Mouse (Mus musculus): ENCODE results near the gene Pip4k2c.
"Not testable (repeated sequence)": the region's sequence is repeated elsewhere in the genome, so short reads cannot be mapped to it uniquely, and the experiment has no call there.

Gene Pip4k2c

GRCm38 (mm10) chr10:127166771-127167613 is 44.4 kb downstream of the Pip4k2c start:
- DNase-seq: peak; percentile 92

DNA sequence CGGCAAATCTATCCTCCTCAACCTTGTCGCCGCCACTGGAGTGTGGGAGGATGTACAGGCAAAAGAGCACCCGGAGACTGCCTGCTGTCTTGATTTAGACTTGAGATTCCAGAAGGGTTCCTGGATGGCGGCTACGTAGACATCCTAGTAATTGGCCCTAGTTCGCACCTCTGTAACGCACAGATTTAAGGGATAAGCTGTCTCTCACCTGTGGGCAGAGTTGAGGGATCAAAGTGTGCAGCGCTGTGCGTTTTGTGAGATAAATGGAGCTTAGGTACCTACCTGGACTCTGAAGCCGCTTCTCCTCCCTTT is 45.0 kb downstream of the Pip4k2c start:
- DNase-seq: no peak

DNA sequence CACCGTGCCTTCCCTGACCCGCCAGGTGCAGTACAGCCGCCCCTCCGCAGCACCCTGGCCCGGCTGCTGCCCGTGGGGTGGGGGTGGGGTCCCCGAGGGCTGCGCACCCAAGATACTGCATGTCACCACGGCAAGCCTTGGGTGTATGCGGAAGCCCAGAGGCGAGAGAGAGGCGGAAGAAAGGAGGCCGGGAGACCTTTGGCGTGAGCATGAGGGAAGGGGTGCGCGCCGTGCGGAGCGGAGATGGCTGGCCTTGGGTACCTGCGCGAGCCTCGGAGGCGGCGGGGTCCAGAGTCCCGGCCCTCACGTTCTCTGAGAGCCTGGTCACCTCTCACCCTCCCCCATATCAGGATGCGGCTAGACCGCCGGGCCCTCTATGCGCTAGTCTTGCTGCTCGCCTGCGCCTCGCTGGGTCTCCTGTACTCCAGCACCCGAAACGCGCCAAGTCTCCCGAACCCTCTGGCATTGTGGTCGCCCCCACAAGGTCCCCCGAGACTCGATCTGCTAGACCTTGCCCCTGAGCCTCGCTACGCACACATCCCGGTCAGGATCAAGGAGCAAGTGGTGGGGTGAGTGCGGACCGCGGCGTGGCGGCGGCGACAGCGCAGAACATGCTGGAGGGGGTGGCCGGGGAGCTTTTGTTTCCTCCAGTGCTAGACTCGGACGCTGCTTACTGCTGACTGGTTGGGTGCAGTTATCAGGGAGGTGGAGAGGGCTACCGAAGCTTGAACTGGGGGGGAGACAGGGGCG is 45.6 kb downstream of the Pip4k2c start:
- peak; percentile 95 for DNase-seq

GRCm38 (mm10) chr10:127165354-127165653 is 46.1 kb downstream of the Pip4k2c start:
- DNase-seq: no peak

DNA sequence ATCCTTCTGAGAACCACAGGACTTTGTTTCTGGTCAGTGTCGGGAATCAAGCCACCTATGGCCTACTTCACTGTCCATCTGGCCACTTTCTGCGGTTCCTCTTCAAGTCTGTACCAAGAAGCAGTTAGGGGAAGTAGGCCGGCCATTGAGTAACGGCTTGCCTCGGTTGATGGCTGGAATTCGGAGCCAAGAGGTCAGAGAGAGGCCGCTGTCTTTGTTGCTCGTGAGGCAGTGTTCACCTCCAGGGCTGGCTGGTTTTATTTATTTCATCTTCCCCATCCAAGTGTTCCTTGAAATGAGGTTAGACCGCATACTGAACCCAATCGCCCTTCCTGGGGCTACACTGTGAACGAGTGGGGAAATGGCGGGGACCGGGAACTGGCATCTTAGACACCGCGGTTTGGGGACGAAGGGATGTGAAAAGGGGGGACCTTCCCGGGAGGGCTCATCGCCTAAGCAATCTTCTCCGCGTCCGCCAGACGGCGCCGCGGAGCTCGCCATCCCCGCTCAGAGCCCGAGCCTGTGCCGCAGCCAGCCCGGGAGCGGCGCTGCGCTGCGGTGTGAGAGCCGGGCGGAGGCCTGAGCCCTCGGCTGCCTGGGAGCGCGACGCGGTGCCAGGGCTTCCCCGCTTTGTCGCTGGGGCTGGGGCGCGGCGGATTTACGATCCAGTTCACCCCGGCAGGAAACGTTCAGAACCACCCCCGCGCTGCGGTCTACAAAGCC is 46.6 kb downstream of the Pip4k2c start, which contains the start of gene B4galnt1:
TSS of gene B4galnt1 (plus strand) at position 595 of the 723 bp plus-strand sequence.
- peak; percentile 97 for DNase-seq

GRCm38 (mm10) chr10:127164190-127164589 is 47.2 kb downstream of the Pip4k2c start:
- no peak for DNase-seq

GRCm38 (mm10) chr10:127162771-127163261 is 48.6 kb downstream of the Pip4k2c start:
- not testable (repeated sequence) for DNase-seq

DNA sequence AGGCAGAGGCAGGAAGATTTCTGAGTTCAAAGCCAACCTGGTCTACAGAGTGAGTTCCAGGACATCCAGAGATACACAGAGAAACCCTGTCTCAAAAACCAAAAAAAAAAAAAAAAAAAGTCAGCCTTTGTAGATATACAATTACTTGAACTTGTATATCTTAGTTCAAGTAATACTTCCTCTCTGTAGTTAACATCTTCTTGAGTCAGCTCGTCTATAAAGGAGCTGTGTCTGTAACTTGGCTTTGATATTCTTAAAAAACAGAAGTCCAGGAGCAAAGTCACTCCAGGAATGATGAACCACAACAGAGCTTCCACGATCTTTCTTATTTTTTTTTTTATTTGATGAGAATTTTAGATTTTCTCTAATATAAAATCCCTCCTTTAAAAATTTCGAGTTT is 50.7 kb downstream of the Pip4k2c start:
- DNase-seq: no peak

DNA sequence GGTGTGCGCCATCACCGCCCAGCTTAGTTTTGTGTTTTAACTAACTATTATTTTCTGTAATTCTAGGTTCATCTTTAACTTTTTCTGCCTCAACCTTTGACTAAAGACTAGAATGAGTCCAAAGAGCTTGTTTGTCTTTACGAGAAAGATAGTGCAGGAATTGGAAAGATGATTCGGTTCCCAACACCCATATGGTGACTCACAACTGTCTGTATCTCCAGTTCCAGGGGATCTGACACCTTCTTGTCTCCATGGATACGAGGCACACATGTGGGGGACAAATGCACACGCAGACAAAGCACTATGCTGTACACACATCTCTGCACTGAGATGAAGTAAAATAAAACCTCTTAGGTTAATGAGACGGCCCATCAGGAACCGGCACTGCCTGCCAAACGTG is 51.3 kb downstream of the Pip4k2c start:
- DNase-seq: no peak

DNA sequence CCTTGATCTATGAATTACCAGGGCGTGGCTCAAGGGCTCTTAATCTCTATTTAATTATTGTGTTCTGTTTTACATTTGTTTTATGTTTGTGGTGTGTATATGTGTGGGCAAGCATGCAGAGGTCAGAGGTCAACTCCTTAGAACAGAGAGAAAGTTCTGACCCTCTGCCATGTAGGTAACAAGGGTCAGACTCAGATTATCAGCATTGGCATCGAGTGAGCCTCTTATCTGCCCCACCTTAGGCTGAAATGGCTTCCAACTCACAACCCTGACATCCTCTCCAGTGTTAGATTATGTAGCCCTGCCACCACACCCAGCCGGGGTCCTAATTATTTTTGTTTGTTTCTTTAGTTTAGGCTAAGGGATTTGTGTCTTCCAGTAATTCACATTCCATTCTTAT is 52.9 kb downstream of the Pip4k2c start:
- DNase-seq: no peak

DNA sequence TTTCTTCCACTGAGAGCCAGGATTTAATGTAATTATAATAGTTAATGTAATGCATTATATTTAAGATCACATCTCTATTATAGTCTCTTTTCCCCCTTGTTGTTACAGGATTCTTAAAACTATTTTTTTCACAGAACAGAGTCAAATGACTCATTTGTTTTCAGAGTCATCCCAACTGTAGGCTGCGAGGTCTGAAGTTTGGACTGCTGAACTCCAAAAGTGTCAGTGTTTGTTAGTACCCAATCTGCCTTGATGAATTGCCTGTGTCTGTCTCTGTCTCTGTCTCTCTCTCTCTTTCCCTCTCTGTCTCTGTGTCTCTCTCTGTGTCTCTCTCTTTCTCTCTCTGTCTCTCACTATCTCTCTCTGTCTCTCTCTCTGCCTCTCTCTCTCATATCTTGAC is 54.9 kb downstream of the Pip4k2c start:
- DNase-seq: no peak

DNA sequence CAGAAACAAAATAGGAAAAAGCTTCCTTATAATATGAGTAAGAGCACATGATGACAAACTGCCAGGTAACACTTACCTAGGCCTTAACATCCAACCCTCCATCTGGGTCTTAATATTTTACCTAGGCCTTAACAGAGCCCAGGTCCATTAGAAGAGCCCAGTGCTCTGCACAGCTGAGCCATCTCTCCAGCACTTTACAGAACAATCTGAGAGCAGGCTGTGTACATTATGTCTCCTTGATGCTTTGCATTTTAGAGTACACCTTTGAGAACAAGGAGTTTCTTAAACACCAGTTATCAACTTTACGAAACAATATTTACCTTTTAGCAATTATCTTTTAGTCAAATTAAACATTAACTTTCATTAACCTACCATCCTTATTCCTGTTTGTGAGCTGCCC is 55.3 kb downstream of the Pip4k2c start:
- DNase-seq: no peak

DNA sequence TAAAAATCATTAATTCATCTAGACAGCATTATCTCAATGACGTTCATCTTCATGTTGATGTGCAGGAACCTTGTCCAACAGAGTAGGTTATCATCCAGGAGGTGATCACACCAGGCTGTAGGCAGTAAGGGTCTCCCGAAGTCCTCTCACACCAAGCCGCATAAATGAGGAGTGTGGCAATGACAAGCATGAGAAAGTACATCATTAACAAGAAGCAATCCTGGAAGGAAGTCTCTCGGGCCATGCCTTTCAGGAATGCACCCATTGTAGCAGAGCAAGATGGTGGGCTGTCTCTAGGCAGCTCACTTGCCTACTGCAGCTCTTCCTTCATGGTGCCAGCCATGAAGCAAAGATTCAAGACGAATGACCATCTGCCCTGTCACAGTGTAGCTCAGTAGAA is 56.7 kb downstream of the Pip4k2c start:
- DNase-seq: no peak

DNA sequence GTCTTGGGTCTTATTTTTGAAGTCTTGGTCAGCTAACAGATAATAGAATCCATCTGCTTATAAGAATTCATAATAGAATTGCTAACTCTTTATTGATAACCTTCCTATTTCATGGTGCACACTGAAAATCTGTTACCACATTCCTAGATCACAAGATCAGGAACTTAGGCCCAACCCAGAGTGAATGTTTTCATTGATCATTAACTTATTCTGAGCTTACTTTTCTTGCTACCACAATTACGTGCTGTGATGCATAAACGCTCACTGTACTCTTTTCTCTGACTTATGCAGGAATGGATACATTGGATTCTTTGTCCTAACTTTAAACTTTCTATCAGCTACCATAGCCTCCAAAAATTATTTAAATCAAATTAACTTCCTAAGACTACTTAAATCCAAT is 57.1 kb downstream of the Pip4k2c start:
- no peak for DNase-seq

DNA sequence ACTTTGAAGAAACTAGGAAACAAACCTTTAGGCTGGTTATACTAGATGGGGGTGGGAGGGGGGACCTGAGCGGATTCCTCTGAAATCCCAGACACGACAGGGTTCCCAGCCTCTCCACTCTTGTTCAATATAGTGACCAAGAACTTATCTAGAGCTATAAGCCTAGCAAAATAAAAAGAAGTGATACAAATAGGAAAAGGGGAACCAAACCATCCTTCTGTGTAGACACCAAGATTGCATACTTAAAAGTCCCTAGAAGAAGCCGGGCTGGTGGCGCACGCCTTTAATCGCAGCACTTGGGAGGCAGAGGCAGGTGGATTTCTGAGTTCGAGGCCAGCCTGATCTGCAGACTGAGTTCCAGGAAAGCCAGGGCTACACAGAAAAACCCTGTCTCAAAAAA is 58.1 kb downstream of the Pip4k2c start:
- DNase-seq: no peak

DNA sequence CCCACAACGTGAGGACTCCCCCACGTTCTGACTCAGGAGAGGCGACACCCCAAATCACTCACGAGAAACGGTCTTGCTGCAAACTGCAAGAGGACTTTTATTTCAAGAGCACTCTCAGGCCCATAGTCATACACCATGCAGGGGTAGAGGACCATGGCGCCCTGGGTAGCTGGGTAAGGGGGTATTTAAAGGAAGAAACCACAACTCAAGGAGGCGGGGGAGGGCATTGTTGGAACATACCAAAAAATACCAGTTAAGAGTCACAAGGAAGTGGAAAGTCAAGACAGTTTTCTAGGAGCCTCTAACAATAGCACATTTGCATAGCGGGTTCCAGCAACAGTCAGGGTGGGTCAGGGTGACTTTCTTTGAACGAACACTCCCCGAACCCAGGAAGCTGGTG is 58.8 kb downstream of the Pip4k2c start:
- DNase-seq: not testable (repeated sequence)

DNA sequence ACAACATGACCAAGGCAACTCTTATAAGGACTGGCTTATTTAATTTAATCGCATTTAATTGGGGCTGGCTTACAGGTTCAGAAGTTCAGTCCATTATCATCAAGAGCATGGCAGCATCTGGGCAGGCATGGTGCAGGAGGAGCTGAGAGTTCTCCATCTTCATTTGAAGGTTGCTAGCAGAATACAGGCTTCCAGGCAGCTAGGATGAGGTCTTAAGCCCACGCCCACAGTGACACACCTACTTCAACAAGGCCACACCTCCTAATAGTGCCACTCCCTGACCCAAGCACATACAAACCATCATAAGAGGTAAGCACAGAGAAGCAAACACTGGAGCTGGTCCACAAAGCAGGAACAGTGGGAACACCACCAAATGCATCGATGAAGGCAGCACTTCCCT is 60.2 kb downstream of the Pip4k2c start:
- not testable (repeated sequence) for DNase-seq

DNA sequence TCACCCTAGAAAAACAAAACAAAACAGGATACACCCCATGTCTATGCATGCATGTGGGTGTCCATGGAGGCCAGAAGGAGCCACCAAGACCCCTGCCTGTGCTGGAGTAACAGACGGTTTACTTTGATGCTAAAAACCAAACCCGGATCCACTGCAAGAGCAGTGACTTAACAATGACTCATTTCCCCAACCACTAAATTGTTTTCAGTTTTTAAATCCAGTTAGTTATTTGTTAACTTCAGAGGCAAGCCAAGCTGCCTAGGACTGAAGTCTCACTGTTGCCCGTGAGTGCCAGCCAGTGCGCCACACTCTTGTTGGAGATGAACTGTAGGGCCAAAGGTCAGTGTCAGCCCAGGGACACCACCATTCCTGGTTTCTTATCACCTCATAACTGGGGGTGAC is 60.9 kb downstream of the Pip4k2c start:
- no peak for DNase-seq

- no peak for DNase-seq
Observed at GRCm38 (mm10) chr10:127147135-127147534, 64.2 kb downstream of the Pip4k2c start.

Data from heart, adult 11 months (tissue).